Mouse (Mus musculus) heart, adult 2 months (tissue): ENCODE measurements at regions not wholly inside any gene's neighbourhood (a gene's known extent, or its start where the extent isn't known, plus 50 kb on each side); places are given as distances from the start of the nearest gene placed in this dataset.

Experiments used
- CTCF ChIP-seq: fragments of 200-600 bp; IDR thresholded peaks from 2 replicates; pipeline ENCODE4 v1.8.1; 2022; ENCODE audit warnings: antibody characterized with exemption, mild to moderate bottlenecking, moderate library complexity
- EP300 ChIP-seq: fragments of 200-500 bp; IDR thresholded peaks from 2 replicates; pipeline ENCODE4 v1.6.1; 2011; ENCODE audit warnings: low read depth, low read length, control low read depth; ENCODE audit not compliant: insufficient read depth
- POLR2A ChIP-seq: fragments of 200-500 bp; IDR thresholded peaks from 2 replicates; pipeline ENCODE4 v1.6.1; 2011; ENCODE audit warnings: mild to moderate bottlenecking, low read depth, low read length, control low read depth; ENCODE audit not compliant: insufficient read depth

DNA sequence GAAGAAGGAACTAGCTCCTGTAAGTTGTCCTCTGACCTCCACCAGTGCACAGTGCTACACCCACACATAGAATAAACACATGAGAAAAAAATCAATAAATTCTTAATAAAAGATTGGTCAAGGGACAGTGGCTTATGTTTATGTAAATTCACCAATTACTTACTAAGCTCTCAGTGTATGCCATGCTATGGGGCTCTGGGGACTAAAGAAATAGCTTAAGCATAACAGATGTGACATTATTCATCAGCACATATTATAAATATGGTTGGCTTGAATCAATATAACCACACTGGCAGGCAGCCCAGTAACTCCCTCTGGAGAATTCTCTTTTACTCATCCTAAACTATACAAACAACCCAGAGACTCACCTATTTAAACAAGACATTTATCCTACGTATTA lies 95.2 kb downstream of the Zfp330 start:
- TF ChIP-seq POLR2A (no peak), CTCF (no peak), EP300 (no peak)
